Mouse (Mus musculus) stomach, postnatal 0 days (tissue): ENCODE results near the gene Gm8300.
"Not testable (repeated sequence)": the region's sequence is repeated elsewhere in the genome, so short reads cannot be mapped to it uniquely, and the experiment has no call there.

Source experiments
- CTCF ChIP-seq: IDR thresholded peaks from 2 replicates; pipeline ENCODE4 v1.5.1; 2016; ENCODE audit warnings: antibody characterized with exemption, low read depth, mild to moderate bottlenecking, moderate library complexity
- EP300 ChIP-seq: optimal IDR thresholded peaks from 2 replicates; pipeline ENCODE3; 2016; ENCODE audit warnings: antibody characterized with exemption

GRCm38 (mm10) chr12:87494421-87494820, 19.7 kb upstream of the Gm8300 start, which contains the start of gene Gm5788:
- TF ChIP-seq CTCF, EP300: not testable (repeated sequence)
